Mouse (Mus musculus): ENCODE results near the gene Ccdc60. TPM values are rescaled to one million over a fixed set of nuclear protein-coding genes. Genes with fewer than 3 reads are reported as not detected.

Ccdc60 gene
- polyA plus RNA-seq, 1 experiment: 0.29 TPM

GRCm38 (mm10) chr5:116274365-116274764 is 14.4 kb downstream of the Ccdc60 start:
- no peak for TF ChIP-seq POLR2A (IDR thresholded peaks at IDR 0.05; ENCODE audit: extremely low read depth, insufficient read depth, low read length)
- TF ChIP-seq CTCF (IDR thresholded peaks at IDR 0.05; ENCODE audit: extremely low read depth, insufficient read depth, low read length): no peak
- Histone ChIP-seq H3K4me3 (ENCODE audit: insufficient read depth, low read length) (no peak overlapping the region), H3K4me1 (ENCODE audit: control insufficient read depth, insufficient read depth, low read length) (peaks cover 1% of the 10 kb centered on the region; the same call in 1 of the 2 replicates), H3K27ac (ENCODE audit: insufficient read depth, low read length) (no peak overlapping the region)

- Histone ChIP-seq H3K4me1 (ENCODE audit: control insufficient read depth, insufficient read depth, low read length) (no peaks in the 10 kb centered on the region), H3K4me3 (ENCODE audit: insufficient read depth, low read length) (no peak overlapping the region), H3K27ac (ENCODE audit: insufficient read depth, low read length) (no peak overlapping the region)
- TF ChIP-seq POLR2A (IDR thresholded peaks at IDR 0.05; ENCODE audit: extremely low read depth, insufficient read depth, low read length) (no peak), CTCF (IDR thresholded peaks at IDR 0.05; ENCODE audit: extremely low read depth, insufficient read depth, low read length) (no peak)
Observed at GRCm38 (mm10) chr5:116271511-116272227, 17.1 kb downstream of the Ccdc60 start.

GRCm38 (mm10) chr5:116269212-116270145 is 19.3 kb downstream of the Ccdc60 start:
- Histone ChIP-seq H3K4me3 (ENCODE audit: insufficient read depth, low read length) (no peak overlapping the region), H3K27ac (ENCODE audit: insufficient read depth, low read length) (no peak overlapping the region), H3K4me1 (ENCODE audit: control insufficient read depth, insufficient read depth, low read length) (no peaks in the 10 kb centered on the region)
- TF ChIP-seq POLR2A (IDR thresholded peaks at IDR 0.05; ENCODE audit: extremely low read depth, insufficient read depth, low read length) (no peak), CTCF (IDR thresholded peaks at IDR 0.05; ENCODE audit: extremely low read depth, insufficient read depth, low read length) (no peak)

GRCm38 (mm10) chr5:116262689-116263088 is 26.1 kb downstream of the Ccdc60 start:
- Histone ChIP-seq H3K4me1 (ENCODE audit: control insufficient read depth, insufficient read depth, low read length) (no peaks in the 10 kb centered on the region), H3K27ac (ENCODE audit: insufficient read depth, low read length) (no peak overlapping the region), H3K4me3 (ENCODE audit: insufficient read depth, low read length) (no peak overlapping the region)
- TF ChIP-seq CTCF (IDR thresholded peaks at IDR 0.05; ENCODE audit: extremely low read depth, insufficient read depth, low read length): no peak
- TF ChIP-seq POLR2A (IDR thresholded peaks at IDR 0.05; ENCODE audit: extremely low read depth, insufficient read depth, low read length): no peak

GRCm38 (mm10) chr5:116261944-116262343 is 26.8 kb downstream of the Ccdc60 start:
- H3K4me1 ChIP-seq (ENCODE audit: control insufficient read depth, insufficient read depth, low read length): no peaks in the 10 kb centered on the region
- no peak for TF ChIP-seq POLR2A (IDR thresholded peaks at IDR 0.05; ENCODE audit: extremely low read depth, insufficient read depth, low read length)
- no peak for TF ChIP-seq CTCF (IDR thresholded peaks at IDR 0.05; ENCODE audit: extremely low read depth, insufficient read depth, low read length)

GRCm38 (mm10) chr5:116260356-116260755 is 28.4 kb downstream of the Ccdc60 start:
- no peak for TF ChIP-seq POLR2A (IDR thresholded peaks at IDR 0.05; ENCODE audit: extremely low read depth, insufficient read depth, low read length)
- no peak for TF ChIP-seq CTCF (IDR thresholded peaks at IDR 0.05; ENCODE audit: extremely low read depth, insufficient read depth, low read length)
- H3K4me1 ChIP-seq (ENCODE audit: control insufficient read depth, insufficient read depth, low read length): no peaks in the 10 kb centered on the region
- H3K4me3 ChIP-seq (ENCODE audit: insufficient read depth, low read length): no peak overlapping the region
- no peak overlapping the region for H3K27ac ChIP-seq (ENCODE audit: insufficient read depth, low read length)

More at GRCm38 (mm10) chr5:116261944-116262343, 26.8 kb downstream of the Ccdc60 start:
- Histone ChIP-seq H3K27ac (ENCODE audit: insufficient read depth, low read length) (no peak overlapping the region), H3K4me3 (ENCODE audit: insufficient read depth, low read length) (no peak overlapping the region)

- no peak for TF ChIP-seq CTCF (IDR thresholded peaks at IDR 0.05; ENCODE audit: extremely low read depth, insufficient read depth, low read length)
- TF ChIP-seq POLR2A (IDR thresholded peaks at IDR 0.05; ENCODE audit: extremely low read depth, insufficient read depth, low read length): no peak
- Histone ChIP-seq H3K27ac (ENCODE audit: insufficient read depth, low read length) (no peak overlapping the region), H3K4me1 (ENCODE audit: control insufficient read depth, insufficient read depth, low read length) (no peaks in the 10 kb centered on the region)
Observed at GRCm38 (mm10) chr5:116258321-116258860, 30.4 kb downstream of the Ccdc60 start.

GRCm38 (mm10) chr5:116253914-116254313 is 34.9 kb downstream of the Ccdc60 start:
- TF ChIP-seq CTCF (IDR thresholded peaks at IDR 0.05; ENCODE audit: extremely low read depth, insufficient read depth, low read length) (no peak), POLR2A (IDR thresholded peaks at IDR 0.05; ENCODE audit: extremely low read depth, insufficient read depth, low read length) (no peak)
- Histone ChIP-seq H3K27ac (ENCODE audit: insufficient read depth, low read length) (no peak overlapping the region), H3K4me3 (ENCODE audit: insufficient read depth, low read length) (no peak overlapping the region)

More at GRCm38 (mm10) chr5:116258321-116258860, 30.4 kb downstream of the Ccdc60 start:
- H3K4me3 ChIP-seq (ENCODE audit: insufficient read depth, low read length): no peak overlapping the region

GRCm38 (mm10) chr5:116252186-116252585 is 36.6 kb downstream of the Ccdc60 start:
- TF ChIP-seq CTCF (IDR thresholded peaks at IDR 0.05; ENCODE audit: extremely low read depth, insufficient read depth, low read length): no peak
- no peak for TF ChIP-seq POLR2A (IDR thresholded peaks at IDR 0.05; ENCODE audit: extremely low read depth, insufficient read depth, low read length)
- no peaks in the 10 kb centered on the region for H3K4me1 ChIP-seq (ENCODE audit: control insufficient read depth, insufficient read depth, low read length)
- H3K27ac ChIP-seq (ENCODE audit: insufficient read depth, low read length): no peak overlapping the region
- H3K4me3 ChIP-seq (ENCODE audit: insufficient read depth, low read length): no peak overlapping the region

More at GRCm38 (mm10) chr5:116253914-116254313, 34.9 kb downstream of the Ccdc60 start:
- H3K4me1 ChIP-seq (ENCODE audit: control insufficient read depth, insufficient read depth, low read length): no peaks in the 10 kb centered on the region
